Mouse (Mus musculus): ENCODE measurements around the gene Adig.

The Adig gene

GRCm38 (mm10) chr2:158541286-158541685 lies 38.9 kb downstream of the Adig start:
- DNase-seq (ENCODE audit: low spot score): no peak

DNA sequence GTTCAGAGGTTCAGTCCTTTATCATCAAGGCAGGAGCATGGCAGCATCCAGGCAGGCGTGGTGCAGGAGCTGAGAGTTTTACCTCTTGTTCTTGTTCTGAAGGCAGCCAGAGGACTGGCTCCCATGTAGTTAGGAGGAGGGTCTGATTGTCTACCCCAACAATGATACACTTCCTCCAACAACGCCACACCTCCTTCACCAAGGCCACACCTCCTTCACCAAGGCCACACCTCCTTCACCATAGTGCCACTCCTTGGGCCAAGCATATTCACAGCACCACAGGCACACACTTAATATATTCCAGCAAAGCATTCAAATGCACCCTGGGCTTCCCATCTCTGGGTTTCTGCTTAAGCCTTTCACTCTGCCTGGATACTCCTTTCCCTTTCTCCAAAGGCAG lies 42.9 kb downstream of the Adig start:
- no peak for DNase-seq (ENCODE audit: low spot score)

DNA sequence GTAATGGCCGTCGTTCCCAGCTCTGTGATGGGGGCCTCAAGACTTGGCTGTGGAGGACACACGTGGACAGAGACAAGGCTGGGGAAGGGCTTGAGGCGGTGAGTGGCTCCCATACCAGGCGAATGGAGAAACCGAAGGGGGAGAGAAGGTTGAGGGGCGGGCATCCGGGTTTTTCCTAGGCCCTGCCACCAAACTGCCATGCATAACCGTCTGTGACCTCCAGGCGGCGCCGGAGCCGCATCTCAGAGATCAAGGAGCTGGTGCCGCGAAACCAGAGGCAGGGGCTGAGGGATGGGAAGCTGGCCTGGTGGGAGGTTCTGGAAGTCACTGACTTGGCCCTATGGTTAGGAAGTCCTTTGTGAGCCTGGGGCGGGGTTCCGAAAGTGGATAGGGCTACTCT lies 44.3 kb downstream of the Adig start:
- DNase-seq (ENCODE audit: low spot score): peak; percentile 92

DNA sequence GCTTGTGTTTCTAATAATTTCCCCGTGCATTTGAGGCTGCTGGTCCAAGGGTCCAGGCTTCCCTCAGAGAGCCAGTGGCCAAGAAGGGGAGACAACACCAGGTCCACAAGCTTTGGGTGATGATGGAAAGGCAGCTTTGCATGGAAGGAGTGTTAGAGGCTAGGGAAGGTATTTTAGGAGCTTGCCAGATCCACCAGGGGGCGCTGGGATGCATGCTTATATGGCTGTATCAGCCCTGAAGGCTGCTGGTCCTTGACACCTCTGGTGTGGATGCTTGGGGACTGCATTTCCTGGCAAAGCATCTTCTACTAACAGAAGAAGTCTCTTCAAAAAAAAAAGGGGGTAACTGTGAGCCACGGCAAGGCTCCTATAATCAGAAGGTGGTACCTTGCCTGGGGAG lies 47.7 kb downstream of the Adig start:
- peak; percentile 86 for DNase-seq (ENCODE audit: low spot score)

GRCm38 (mm10) chr2:158554366-158554765 lies 52.0 kb downstream of the Adig start:
- DNase-seq (ENCODE audit: low spot score): no peak

DNA sequence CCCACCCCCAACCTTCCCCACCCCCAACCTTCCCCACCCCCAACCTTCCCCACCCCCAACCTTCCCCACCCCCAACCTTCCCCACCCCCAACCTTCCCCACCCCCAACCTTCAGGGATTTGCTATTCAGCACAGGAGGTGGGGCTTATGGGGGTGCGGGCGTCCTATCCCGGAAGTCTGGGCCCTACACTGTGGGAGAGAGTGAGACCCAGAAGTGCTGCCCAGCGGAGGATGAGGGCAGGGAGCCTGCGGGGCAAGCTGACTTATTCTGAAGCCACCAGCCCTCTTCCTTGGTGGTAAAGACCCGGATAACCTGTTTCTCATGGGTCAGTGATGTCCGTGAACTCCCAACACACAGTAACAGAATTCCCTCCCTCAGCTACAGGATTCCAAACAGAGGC lies 52.8 kb downstream of the Adig start:
- peak; percentile 12 for DNase-seq (ENCODE audit: low spot score)

DNA sequence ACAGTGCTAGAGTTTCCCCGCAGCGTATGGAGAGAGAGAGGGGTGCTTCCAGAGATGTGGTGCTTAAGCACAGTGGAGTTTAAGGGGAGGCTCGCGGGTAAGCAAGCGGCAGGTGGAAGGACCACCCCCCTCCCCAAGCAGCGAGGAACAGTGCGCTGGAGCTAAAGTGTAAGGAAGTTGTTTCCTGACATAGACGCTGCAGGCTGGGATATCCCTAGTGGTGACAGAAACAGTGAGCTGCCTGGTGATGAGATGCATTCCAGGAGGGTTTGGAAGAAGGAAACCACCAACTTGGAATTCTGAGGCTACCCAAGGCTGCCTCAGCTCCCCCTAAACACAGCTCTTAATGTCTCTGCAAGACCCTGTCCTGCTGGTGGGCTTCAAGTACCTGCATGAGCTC lies 53.4 kb downstream of the Adig start:
- no peak for DNase-seq (ENCODE audit: low spot score)

DNA sequence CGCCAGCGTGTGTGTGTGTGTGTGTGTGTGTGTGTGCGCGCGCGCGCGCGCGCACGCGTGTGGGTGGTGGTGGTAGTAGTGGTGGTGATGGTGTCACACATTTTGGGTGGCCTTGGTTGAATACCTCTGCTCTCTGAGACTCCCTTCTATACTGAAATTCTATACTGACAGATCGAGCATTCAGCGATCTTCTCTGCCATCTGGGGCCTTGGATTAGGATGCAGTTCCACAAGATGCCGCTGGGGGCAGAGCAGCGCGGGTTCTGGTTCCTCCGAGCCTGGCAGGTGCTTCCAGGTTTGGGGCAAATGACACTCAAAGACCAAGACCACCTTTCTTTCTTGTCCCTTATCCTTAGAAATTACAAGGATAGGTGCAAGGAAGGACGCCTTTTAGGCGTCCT lies 53.8 kb downstream of the Adig start:
- peak; percentile 80 for DNase-seq (ENCODE audit: low spot score)

- no peak for DNase-seq (ENCODE audit: low spot score)
Observed at GRCm38 (mm10) chr2:158556750-158557149, 54.3 kb downstream of the Adig start.
